Mouse (Mus musculus) frontal cortex, postnatal 14 days (tissue): ENCODE measurements around the gene Mrpl24.
A peak's percentile ranks its signal among the peaks of the same experiment; 100 is the strongest.

ENCODE experiments used
- DNase-seq, 2 experiments: peaks; one replicate each; pipeline ENCODE4 v3.0.0; 2022; ENCODE audit warnings: low spot score in 2 of 2

Gene Mrpl24

DNA sequence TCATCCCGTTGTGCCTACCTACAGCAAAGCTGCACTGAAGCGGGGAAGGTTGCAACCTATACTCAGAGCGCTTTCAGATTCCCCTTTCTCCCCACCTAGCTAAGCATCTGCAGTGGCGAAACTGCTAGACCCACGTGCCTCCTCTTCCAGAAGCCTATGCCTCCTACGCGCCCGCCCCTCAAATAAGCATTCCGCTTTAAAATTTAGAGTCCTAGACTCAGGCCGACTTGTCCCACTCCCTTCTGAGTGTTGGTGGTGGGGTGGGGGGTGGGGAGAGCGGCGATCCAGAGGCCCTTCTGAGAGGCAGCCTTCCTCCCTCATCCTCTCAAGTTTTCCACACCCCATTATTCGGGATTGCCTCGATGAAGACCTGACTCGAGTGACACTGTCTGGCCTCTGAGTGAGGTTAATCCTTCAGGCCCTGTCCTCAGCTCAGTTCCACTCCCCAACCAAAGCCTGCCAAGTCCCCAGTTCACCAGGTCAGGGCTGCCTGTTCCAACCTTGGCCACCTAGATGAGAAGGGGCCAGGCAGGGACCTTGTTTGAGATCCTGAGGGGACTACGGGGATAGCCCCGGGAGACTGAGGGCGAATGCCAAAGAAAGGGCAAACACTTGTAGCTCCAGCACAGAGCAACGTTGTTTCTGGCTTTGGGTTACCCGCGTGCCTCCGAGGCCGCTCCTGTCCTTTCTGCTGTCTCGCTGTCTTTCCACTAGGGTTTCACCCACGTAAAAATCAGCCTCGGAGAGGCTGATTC lies 27.9 kb downstream of the Mrpl24 start:
- no peak for DNase-seq

DNA sequence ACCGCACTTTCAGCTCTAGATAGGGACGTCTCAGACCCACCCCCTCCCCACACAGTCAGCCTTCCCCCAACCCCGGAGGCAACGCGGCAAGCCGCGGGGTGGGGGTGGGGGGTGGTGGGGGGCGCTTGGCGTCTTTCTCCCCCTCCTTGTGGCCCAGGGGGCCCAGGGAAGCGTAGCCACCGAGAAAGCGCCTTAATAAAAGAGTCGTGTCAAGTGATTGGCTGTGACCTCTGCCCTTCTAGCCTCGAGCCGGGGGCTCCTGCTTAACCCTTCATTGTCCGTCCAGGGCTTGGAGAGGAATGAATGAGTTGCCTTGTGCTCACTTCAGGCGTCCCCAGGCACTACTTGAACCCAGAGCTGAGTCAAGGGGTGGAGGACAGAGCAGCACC lies 28.5 kb downstream of the Mrpl24 start:
- no peak for DNase-seq

DNA sequence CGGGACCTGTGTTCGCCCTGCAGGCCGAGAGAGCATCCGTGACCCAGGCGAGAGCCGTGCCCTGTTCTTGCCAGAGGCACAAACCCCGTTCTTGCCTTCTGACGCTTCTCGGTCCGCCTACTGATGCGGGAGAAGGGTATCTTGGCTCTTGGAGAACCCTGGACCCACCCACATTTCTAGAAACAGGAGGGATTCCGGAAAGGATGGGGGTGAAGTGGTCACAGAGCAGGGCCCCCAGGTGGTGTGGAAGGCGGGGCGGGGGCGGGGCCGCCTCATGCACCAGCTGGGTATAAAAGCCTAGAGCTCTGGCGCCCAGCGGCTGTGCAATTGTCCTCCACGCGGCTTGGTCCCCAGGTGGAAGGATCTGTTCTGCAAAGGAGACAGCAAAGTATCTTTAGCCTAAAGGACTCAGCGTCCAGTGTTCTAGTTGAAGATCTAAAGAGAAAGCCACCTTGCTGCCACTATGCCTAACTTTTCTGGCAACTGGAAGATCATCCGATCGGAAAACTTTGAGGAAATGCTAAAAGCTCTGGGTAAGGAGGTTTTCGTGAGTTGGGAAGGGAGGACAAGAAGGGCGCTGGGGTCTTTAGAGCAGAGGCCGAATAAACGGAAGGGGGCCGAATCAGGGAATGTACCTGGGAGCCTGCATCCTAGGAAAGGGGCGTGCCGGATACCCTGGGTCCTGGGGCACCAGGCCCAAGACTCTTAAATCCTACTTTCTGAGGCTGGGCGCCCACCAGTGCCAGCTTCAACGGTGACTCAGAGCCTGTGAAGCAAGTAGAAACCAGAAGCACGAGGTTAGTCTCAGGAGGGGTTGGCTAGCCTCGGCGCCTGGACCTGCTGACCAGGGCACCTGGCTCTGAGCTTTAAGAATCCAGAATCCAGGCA lies 29.3 kb downstream of the Mrpl24 start, which contains the start of gene Crabp2:
Gene Crabp2 (plus strand): TSS at position 289 of the 888 bp plus-strand sequence.
- no peak for DNase-seq

DNA sequence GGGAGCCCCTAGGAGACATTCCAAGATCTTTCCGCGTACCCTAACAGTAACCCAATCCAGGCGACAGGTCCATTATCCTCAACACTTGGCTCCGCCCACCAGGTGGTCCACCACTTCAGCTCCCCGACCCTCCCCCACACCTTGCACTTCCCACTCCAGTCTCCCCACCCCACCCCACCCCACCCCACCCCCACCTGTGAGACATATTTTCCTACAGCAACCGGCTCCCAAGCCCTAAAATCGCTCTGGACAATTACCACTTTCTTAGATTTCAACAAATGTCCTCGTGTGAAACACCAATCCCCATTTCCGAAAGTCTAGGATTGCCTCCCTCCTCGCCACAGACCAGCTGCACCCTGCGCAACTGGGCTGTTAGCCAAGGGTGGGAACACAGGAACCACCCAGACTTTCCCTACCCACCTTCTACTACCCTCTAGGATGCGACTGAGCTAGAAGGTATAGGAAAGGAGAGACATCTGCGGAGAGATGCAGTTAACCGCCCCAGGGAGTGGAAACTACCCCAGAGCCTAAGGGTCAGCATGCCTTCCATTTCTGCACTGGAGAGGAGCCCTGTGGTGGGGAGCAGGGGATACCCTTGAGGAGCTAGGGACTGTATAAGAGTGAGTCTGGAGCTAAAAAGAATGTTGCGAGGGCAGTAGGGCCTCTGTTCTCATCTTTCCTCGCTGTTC lies 30.1 kb downstream of the Mrpl24 start:
- no peak for DNase-seq

DNA sequence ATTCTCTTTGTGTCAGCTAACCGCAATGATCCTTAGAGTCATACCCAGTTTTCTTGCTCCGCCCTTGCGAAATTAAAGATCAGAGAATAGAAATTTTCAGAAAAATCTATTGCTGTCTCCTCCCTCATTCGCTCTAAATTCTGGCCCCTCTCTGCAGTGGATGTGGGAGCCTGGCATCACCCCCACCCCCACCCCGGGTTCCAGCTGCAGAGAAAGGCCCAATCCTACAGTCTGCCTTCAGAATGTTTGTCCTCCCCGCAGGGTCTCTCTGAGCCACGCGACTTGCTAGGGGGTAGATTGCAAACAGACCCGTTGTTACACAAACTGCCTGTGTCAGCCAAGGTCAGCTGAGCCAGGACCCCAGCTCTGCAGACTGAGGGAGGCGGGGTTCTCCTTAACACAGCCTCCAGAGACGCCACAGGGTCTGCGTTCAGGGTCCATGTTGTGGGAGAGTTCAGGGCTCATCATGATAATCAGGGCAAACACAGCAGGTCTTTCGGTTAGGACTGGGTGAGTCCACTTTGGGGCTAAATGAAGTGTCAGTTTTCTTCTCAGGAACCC lies 30.7 kb downstream of the Mrpl24 start:
- DNase-seq, result no peak

DNA sequence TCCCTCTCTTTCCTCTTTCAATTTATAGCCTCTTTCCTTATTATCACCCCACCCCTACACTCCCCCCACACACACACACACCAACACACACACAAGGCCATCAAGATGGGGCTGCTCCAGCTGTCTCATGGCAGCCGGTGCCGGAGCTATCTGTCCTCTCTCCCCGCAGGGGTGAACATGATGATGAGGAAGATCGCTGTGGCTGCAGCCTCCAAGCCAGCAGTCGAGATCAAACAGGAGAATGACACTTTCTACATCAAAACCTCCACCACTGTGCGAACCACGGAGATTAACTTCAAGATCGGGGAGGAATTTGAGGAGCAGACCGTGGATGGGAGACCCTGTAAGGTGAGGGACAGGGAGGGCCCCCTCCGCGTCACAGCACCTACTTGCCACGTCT lies 32.6 kb downstream of the Mrpl24 start:
- no peak for DNase-seq

DNA sequence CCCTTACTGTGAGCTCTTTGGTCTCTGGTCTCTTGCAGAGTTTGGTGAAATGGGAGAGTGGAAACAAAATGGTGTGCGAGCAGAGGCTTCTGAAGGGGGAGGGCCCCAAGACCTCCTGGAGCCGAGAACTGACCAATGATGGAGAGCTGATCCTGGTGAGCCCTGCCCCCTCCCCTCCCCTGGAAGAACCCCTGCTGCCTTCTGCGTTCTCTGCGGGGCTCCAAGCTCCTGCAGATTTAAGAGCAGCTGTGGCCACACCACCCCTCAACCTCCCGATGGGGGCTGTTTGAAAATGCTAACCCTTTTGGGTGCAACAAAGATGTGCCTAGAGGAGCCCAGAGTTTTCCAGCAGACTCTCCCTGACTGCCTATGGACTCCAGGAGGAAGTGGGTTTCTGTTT lies 33.1 kb downstream of the Mrpl24 start:
- no peak for DNase-seq

DNA sequence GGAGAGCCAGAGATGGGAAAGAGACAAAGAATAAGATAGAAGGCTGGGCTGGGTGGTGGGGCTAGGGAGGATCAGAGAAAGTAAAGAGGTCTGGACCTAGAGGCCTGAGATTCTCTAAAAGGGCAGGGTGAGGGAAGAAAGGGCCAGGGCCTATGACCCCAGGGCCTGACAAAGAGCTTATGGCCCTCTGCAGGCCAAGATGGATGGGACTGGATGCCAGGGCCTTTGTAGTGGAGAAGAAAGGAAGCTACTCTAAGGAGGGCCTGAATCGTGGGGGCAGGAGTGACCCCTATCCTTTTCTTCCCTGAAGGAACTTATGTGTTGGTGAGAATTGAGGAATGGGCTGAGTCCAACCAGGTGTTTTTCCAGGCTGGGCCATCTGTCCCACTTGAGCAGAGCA lies 38.8 kb downstream of the Mrpl24 start:
- no peak for DNase-seq

DNA sequence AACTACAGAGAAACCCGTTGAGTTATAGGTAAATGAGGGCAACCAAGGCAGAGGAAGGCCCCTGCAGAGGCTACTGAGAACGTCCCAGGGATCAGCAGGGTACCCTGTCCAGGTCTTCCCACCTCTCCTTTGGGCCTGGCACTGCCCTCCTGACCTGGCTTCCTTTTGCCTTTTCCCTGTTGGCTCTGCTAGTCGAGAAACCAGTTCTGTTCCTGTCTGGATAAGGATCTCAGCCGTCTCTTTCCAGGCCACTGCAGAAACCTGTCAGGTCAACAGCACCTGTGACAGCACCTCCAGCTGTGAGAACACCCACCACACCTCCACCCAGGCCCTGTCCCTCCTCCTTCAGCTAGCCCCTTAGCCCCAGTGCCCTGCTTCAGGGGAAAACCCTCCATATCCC lies 39.2 kb downstream of the Mrpl24 start:
- DNase-seq, result no peak

DNA sequence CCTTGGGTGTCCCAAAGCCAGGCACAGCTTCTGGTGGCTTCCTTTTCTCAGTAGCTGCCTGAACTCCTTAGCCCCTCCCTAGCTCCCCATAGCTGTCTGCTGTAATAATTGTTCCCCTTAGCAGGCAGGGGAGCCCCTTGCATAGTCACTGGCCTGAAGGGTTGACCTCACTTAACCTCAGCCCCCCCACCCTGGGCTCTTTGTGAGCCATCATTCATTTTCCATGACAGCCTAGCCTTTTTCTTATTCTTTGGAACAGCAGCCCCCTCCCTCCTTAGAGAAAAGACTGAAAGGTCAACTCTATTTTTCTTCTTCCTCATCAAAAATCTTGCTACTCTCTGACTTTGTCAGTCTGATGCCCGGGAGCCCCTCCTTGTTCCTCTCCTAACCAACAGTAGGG lies 39.7 kb downstream of the Mrpl24 start:
- no peak for DNase-seq

DNA sequence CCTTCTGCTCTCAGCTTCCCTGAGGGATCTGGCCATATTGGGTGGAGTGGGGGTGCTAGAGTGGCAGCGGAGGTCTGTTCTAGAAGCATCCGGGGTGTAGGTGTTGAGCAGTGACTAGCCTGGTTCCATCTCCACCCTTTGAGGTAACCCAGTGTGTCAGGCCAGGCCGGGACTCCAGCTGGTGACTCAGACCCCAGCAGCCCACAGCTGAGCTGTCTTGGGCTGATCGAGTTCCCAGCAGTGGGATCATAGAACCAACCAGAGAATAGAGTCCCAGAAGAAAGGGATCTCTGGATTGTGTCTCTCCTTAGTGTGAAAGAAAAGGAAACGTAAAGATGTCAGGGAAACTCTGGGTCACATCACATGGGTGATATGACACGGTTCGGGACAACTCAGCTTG lies 40.1 kb downstream of the Mrpl24 start:
- DNase-seq, result no peak

DNA sequence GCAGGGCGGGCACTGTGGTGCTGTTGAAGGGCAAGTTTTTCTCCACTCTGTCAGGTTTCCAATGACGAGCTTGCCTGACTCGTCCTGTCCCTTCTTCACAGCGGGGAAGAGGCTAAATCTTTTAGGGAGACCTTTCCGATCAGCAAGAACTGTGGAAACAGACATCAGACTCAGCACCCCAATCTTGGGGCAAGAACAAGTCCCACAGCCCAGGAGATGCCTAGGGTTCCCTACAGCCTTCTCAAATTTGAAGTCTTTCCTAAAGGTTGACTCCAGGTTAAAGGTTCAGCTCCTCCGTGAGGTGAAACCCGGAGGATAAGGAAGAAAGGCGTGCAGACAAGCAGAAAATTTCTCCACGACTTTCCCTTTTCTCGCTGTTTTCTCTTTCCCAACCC lies 40.9 kb downstream of the Mrpl24 start:
- no peak for DNase-seq

DNA sequence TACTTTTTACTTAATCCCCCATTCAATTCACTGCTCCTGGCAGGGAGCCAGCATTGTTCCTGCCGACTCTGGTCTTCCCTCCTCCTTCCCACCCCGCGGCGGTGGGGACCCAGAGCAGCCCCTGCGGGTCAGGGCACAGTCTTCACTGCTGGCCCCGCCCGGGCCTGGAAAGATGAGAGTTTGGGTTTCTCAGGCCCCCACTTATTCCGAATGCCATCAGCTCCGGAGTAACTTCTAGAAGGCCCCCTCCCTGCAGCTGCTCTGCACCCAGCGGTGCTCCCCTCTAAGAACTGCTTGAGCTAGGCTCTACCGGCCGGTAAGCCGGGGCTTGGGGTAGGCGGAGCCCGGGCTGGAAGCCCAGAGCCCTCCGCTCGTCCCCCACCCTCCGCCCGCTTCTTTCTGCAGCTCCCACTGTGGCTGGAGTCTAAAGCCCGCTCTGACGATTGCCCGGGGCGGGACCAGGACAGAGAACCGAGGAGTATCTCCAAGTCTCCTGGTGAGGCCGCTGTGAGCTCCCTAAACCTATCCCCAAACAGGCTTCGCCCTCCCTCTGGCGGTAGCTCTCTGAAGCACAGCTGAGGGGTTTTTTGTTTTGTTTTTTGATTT lies 41.4 kb downstream of the Mrpl24 start:
- peak; percentile 75 to 77 for DNase-seq

DNA sequence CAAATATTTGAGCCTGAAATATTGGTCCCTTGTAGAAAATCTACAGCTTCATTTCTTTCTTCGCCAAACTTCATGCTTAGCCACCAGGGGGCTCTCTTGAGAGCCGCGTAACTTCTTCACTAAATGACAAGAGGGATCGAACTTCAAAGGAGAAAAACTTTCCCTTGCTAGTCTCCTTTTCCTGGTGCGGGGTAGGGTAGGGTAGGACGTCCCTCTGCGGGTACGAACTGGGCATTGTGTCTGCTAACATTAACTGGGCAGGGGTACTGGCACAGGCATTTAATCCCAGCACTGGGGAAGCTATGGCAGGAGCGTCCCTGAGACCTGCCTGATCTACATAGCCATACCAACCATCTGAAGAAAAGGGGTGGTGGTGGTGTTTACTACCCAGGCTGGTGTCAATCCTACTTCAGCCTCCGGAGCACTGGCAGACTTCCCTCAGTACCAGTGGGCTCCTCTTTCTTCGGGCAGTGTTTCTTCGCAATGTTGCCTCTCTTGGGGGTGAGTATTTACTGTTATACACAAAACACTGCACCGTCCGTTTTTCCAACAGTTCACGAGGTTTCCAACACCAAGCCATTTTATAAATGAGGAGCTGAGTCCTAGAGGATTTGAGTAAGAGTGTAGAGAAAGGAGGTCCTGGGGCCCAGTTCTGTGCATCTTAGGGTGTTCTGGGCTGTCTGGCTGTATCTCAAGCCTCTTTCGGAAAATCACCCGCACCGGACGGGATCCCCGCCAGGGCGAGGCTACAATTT lies 51.1 kb downstream of the Mrpl24 start:
- peak in 1 of 2 experiments; percentile 59 for DNase-seq

DNA sequence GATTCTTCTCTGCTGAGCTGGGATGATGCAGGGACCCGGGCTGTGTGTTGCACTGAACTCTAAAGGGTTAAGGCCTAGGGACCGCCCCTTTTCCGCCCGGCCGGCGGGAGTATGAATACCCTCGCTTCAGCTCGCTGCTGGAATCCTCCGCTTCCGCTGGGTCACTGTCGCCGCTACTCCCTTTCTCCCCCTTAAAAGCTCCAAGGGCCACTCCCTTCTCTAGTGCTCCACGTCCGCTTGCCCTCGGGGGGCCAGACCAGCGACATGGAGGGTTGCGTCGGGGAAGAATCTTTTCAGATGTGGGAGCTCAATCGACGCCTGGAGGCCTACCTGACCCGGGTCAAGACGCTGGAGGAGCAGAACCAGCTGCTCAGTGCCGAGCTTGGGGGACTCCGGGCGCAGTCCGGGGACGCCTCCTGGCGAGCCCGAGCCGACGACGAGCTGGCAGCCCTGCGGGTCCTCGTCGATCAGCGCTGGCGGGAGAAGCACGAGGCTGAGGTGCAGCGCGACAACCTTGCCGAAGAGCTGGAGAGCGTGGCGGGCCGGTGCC lies 51.7 kb downstream of the Mrpl24 start, which contains the start of gene Nes:
Gene Nes (plus strand): TSS at position 140 of the 550 bp plus-strand sequence.
- no peak for DNase-seq

DNA sequence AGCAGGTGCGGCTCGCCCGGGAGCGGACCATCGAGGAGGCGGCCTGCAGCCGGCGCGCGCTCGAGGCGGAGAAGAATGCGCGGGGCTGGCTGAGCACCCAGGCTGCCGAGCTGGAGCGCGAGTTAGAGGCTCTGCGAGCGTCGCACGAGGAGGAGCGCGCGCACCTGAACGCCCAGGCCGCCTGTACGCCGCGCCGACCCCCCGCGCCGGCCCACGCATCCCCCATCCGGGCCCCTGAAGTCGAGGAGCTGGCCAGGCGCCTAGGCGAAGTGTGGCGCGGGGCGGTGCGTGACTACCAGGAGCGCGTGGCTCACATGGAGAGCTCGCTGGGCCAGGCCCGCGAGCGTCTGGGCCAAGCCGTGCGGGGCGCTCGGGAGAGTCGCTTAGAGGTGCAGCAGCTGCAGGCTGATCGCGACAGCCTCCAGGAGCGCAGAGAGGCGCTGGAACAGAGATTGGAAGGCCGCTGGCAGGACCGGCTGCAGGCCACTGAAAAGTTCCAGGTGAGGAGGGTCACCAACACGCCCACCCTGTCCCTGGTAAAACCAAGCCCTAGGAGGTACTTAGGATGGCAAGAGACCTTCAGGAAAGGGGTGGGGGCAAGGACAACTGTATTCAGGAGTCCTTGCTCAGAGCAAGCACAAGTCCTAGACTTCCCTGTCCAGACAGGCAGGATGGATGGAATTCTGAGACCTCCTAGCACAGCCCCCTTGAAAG lies 52.3 kb downstream of the Mrpl24 start:
- DNase-seq, result no peak

DNA sequence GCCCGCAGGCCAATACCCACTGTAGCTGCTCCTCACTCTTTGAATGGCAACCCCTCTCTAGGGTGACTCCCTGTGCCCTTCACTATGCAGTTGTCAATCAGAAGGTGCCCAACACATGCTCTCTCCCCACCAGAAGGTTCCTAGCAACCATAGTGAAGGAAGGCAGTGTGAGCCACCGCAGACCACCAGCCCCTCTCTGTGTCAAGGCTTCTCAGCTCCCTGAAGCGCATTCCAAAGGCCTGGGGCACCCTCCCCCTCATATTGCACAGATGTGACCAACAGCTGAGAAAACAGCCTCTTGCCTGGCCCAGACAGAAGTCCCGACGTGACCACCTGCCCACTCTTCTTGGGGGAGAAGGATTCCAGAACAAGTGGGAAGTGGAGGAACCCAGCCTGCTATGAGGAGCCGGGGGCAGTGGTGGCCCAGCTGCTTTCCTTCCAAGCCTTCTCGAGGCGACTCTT lies 52.9 kb downstream of the Mrpl24 start:
- DNase-seq, result no peak

DNA sequence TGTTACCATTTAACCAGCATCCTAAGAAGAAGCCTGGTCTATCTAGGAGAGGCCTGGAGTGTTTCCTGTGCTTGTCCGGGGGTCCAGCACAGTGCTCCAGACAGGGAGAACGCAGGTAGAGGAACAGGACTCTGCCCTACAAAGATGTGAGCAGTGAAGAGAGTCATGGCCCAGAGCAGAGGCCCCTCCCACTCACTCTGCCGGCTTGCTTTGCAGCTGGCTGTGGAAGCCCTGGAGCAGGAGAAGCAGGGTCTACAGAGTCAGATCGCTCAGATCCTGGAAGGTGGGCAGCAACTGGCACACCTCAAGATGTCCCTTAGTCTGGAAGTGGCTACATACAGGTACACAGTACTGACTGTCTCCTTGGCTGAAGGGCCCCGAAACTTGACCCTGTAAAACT lies 53.5 kb downstream of the Mrpl24 start:
- DNase-seq, result no peak
